Mouse (Mus musculus): ENCODE data around the gene Mlst8.

Mlst8 gene

DNA sequence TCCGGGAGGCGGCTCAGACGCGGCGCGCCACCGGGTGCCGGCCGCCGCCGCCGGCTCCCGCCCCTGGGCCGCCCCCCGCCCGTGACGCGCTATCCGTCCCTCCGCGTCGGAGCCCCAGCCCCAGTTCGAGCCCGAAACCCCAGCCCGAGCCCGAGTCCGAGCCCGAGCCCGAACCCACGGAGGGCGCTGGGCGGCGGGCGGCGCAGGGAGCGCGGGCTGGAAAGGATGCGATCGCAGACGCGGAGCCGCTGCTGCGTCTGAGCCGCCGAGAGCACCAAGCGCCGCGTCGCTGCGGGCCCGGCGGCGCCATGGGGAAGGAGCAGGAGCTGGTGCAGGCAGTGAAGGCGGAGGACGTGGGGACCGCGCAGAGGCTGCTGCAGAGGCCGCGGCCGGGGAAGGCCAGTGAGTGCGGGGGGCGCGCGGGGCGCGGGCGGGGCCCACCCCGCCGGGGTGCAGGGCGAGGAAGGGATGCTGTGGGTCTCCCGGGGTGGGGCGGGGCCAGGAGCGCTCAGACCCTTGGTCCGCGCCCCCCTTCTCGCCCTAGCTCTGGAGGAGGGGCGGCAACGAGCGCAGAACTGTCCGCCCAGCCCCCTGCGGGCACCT lies 9.9 kb upstream of the Mlst8 start:
- peak; percentile 67 for DNase-seq

DNA sequence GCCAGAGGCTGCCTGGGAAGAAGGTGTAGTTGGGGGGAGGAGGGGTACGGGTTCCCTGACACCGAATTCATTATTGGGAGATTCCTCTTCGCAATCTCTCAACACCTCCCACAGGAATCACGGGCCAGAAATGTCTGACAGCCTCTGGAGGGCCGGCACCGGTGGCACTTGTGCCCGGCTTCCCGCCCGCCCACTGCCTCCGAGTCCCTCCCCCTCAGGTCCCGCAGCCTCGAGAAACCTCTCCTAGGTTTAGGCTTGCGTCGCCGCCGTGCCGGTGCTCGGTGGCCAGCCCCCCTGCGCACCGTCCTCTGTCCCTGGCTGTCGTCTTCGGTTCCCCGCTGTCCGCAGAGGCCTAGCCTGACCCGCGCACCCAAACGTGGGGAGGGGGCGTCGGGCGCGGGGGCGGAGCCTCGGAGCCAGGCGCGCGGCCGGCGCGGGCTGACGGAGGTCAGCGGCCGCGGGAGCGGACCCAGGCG lies 9.3 kb upstream of the Mlst8 start, which contains the start of gene Caskin1:
Gene Caskin1, plus strand, starts transcription at position 416 of the 476 bp plus-strand sequence.
- peak; percentile 76 to 77 for DNase-seq

DNA sequence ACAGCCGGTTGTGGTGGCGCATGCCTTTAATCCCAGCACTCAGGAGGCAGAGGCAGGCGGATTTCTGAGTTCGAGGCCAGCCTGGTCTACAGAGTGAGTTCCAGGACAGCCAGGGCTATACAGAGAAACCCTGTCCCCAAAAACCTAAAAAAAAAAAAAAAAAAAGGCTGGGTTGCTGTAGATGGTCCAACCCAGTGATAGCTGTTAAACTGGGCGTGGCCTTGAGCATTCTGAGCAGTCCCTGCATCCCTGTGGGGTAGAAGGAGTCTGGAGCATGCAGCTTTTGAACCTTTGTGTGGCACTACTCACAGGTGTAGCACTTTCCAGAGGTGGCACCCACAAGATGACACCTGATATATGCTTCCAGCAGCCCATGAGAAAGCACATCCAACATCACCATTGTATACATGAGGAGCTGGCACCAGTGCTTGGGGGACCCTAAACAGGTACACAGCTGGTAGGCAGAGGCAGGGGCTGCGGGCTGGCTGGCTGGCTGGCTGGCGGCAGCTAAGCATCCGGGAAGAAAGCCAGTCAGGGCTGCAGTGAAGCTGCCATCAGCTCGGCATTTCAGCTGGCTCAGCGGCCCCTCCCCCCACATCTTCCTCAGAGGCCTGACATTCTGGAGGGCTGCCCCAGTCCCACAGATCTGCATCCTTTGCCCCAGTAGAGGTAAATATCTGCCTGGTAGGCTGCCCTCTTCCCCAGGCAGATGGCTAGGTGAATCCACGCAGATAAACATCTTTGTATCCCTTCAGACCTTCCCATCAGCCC lies 6.4 kb upstream of the Mlst8 start:
- DNase-seq = peak; percentile 57 to 80

DNA sequence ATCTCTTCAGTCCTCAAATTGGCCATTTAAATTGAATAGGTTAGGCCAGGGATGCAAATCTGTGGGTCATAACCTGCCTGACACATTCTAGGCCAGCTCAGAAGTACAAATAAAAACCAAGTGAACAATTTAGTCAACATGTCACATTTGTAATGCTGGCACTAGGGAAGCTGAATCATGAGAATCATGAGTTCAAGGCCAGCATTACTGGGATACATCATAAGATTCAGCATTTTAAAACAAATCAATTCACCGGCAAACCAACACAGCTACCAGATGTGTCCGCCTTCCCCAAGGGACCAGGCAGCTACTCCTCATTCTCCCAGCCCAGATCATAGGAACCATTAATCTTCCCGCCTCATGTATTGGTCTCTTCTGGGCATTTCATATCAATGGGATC lies 4.6 kb upstream of the Mlst8 start:
- no peak for DNase-seq

DNA sequence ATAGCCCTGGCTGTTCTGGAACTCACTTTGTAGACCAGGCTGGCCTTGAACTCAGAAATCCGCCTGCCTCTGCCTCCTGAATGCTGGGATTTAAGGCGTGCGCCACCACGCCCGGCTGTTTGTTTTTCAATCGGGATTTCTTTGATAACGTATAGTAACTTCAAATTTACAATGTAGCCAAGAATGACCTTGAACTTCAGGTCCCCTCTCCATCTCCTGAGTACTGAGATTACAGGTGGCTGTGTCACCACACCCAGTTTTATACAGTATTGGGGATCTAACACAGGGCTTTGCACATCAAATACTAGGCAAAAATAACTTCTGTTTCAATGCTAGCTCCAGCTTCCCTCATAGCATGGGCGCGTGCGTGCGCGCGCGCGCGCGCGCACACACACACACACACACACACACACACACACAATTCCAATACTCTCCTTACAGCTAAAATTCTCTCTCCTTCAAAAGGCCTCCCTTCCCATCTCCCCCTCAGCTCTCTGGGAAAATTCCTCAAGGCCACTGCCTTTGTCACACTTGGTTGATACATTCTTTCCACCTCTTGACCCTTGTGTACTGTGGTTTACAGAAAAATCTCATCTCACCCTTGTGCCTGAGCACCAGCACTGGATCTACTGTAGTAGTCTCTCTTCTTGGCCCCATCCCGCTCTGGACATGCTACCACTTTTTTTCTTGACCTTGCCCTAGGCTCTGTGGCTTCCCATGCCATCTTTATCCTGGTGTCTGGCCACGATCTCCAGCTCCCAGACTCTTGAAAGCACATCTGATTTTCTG lies 2.3 kb upstream of the Mlst8 start:
- DNase-seq = no peak

DNA sequence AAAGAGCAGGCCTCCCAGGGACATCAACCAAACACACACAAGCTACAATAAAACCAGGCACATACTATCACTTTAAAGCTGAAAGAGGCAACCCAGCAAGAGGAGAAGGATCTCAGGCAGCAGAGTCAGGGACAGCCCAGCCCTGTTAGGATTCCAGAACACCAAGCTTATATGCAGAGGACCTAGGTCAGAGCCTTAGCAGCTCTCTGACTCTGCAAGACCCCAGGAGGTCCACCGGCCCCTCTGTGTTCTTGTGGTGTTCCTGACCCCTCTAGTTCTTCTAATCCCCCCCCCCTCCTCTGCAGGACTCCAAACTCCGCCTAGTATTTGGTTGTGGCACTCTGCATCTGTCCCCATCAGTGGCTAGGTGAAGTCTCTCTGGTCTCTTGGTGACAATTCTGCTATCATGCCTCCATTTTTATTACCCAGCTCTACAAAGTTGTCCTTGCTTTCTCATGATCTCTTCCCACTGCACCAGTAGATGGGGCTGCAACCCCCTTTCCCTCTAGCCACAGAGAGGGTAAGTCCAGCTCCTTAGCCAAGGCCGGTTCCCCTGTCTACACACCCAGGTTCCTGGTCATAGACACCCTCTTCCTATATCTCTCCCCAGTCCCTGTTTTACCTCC lies 1.4 kb upstream of the Mlst8 start:
- DNase-seq = no peak

DNA sequence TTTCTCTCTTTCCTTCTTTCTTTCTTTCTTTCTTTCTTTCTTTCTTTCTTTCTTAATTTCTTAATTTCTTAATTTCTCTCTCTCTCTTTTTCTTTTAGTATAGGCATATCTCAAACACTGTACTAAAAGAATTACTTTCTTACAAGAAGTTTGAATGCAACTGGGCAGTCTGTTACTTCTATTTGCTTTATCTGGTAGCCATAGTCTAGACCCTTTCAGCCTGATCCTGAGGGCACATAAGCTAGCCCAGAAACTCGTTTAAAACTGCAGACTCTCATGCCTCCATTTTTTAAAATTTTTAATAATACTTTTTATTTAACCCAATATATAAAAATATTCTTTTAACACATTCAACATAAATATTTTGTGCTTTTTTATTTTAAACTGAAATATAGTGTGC lies 553 bp upstream of the Mlst8 start:
- DNase-seq = no peak

DNA sequence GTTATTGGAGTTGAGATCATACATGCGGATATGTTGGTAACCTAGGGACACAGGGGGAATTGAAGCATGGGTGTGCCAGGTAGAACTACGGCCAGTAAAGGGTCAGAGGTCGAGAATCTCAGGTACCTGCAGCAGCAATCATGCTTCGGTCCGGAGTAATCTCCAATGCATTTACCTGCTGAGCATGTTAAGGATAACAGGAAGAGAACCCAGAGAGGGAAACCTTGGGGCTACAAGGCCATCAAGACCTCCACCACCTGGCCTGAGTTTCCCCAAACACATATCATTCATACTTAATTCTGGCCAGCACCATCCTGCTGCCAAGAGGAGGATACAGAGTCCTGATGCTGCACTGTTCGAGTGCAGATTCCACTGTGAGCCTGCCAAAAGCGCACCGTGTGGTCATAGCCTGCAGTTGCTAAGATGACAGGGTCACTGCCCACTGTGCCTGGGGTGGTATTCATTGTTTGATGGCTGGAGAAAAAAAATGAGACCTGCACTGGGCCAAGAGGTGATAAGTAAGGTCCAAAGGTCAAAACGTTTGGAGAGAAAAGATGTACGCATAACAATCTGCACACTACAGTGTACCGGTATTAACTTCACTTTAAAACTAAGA lies 785 bp downstream of the Mlst8 start:
- DNase-seq = peak; percentile 54 to 56

DNA sequence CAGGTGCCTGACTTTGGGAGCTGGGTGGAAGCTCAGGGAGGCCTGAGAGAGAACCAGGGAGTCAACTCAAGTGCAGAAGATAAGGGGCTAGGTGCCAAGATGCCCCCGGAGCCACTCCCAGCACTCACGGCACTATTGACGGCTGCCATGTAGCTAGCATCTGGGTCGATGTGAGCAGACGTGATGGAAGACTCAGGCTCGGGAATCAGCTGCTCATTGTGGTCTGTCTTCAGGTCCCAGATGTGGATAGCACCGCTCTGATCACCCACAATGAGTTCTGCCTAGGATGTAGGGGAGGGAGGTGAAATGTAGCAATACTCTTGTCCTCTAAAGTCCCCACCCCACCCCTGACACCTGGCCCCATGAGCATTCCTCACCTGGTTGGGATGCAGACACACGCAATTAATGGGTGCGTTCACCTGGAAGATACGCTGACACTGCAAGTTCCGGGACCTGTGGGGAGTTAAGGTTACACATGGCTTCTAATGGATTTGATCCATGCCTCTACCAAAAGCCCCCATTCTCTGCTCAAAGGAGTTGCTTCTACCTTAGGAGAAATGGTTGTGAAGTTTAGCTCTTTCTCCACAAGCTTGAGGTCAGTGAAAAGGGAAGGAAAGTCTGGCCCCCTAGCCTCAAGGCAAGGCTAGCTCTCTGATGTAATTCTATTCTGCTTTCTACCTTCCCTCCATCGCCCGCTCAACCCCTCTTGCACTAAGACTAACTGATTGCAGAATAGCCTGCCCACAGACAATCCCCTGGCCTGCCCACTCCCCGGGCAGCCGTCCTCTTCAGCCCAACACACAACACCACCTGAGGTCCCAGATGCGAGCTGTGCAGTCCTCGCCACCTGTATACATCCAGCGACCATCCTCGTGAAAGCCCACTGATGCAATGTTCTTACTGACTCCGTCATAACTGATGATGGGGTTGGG lies 1.6 kb downstream of the Mlst8 start:
- DNase-seq = peak in 1 of 2 experiments; percentile 51

DNA sequence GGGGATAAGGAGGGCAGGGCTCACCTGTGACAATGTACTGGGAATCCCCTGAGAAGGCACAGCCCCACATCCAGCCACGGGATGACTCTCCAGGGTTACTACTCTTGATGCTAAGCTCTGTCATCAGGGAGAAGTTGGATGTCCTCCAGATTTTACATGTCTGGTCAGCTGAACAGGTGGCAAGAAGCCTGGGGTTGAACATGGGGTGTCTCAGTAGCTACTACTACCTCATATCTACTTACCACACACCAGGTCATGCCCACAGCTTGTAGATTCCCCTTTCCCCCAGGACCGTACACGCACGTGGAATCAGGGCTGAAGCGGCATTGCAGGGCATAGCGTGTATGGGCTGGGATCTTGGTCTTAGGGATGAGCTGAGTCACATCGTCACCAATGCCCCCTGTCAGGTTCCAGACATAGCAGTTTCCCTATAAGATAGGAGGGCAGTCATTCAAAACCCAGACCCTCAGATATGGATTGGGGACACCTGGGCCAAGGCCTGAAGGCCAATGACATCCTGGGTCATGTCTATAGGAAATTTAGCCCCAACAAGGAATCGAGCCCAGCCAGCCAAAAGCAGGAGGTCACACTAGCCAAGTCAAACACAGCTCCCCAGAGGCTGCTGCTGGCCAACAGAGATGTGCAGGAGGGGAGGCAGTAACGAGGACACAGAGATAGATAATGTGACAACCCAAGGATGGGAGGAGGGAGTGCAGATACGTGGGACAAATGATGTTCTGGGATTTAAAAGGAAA lies 2.7 kb downstream of the Mlst8 start:
- no peak for DNase-seq

DNA sequence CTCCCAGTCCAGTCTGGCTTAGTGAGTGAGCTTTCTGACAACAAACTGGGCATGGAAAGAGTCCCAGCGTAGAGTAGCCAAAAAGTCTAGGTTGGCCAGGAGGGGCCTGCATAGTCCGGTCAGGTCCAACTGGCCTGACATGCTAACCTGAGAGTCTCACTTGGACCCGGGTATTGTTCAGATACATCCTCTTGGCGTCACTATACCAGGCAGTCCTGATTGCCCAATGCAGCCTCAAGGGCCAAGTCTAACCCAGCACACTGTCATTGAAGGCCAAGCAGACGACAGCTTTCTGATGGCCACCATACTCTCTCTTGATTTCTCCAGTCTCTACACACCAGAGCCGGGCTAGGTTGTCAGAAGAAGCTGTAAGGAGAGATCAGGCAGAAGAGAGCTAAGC lies 3.3 kb downstream of the Mlst8 start:
- DNase-seq = no peak

DNA sequence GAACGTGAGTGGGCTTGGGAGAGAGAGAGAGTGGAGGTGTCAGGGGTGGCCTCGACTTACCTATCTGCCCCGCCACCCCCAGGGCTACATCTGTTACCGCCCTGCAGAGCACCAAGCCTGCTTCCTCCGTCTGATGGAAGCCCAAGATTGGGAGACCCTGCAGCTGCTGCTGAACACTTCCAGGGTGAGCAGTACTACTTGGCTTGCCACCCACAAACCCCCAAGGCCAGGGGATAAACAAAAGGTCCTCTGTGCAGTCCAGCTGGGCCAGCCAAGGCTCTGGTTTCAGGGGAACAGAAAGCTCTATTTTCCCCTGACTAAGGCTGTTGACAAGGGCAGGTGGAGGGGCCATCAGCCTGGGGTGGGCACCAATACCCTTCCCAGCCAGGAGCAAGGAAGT lies 4.3 kb downstream of the Mlst8 start:
- no peak for DNase-seq

DNA sequence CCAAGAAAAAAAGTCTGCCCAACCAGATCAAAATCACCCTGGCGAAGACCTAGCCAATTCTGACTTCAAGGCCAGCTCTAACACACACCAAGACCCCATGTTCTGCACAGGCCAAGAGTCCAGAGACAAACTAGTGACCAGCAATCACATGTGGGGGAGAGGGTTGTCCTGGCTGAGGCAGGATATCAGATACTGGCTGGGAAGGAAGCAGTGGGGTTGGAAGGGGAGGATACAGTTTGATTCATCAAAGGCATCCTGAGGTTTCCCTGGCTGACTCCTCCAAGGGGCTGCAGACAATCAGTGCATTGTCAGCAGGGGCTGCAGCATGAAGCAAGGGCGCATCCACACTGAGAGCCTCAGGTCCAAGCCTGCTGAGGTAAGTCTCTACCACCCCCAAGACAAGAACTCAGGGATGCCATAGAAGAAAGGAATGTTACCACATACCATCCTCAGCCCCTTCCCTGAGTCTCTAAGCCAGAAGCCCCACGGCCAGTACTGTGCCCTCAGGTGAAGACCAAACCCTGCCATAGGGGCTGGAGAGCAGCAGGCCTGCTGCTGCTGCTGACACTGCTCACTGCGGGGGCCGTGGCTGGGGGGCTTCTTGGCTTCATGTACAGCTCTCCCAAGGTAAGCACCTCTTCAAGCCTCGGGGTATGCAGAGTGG lies 5.1 kb downstream of the Mlst8 start, which contains the start of gene Bricd5:
Gene Bricd5, plus strand, starts transcription at position 273 of the 664 bp plus-strand sequence.
- no peak for DNase-seq

DNA sequence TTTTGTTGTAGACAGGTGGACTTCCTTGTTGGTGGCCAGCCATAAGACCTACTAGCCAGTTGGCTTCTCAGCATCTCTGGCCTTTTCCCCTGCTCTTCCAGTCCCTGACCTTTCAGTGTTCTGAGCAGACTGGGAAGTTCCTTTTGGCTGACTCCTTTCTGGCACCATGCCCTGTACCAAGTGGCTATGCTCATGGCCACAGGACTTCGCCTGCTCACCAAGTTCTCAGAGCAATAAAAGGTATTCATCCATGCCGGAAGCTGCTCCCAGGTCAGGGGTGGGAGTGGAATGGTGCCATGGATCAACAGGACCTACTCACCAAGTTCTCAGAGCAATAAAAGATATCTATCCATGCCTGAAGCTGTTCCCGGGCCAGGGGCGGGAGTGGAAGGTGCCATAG lies 6.4 kb downstream of the Mlst8 start:
- peak; percentile 74 to 75 for DNase-seq

DNA sequence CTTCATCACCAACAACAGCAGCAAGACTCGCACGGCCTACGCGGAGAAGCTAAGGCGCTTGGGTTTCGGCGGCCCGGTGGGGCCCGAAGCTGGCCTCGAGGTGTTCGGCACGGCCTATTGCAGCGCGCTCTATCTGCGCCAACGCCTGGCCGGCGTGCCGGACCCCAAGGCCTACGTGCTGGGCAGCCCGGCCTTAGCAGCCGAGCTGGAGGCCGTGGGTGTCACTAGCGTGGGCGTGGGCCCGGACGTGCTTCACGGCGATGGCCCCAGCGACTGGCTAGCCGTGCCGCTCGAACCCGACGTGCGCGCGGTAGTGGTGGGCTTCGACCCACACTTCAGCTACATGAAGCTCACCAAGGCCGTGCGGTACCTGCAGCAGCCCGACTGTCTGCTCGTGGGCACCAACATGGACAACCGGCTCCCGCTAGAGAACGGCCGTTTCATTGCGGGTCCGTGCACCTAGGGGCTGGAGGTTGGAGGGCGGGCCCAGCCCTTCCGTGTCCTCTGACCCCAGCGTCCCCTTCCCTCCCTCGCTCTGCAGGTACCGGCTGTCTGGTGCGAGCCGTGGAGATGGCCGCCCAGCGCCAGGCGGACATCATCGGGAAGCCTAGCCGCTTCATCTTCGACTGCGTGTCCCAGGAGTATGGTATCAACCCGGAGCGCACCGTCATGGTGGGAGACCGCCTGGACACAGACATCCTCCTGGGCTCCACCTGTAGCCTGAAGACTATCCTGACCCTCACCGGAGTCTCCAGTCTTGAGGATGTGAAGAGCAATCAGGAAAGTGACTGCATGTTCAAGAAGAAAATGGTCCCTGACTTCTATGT lies 8.0 kb downstream of the Mlst8 start:
- DNase-seq = peak; percentile 58 to 67

DNA sequence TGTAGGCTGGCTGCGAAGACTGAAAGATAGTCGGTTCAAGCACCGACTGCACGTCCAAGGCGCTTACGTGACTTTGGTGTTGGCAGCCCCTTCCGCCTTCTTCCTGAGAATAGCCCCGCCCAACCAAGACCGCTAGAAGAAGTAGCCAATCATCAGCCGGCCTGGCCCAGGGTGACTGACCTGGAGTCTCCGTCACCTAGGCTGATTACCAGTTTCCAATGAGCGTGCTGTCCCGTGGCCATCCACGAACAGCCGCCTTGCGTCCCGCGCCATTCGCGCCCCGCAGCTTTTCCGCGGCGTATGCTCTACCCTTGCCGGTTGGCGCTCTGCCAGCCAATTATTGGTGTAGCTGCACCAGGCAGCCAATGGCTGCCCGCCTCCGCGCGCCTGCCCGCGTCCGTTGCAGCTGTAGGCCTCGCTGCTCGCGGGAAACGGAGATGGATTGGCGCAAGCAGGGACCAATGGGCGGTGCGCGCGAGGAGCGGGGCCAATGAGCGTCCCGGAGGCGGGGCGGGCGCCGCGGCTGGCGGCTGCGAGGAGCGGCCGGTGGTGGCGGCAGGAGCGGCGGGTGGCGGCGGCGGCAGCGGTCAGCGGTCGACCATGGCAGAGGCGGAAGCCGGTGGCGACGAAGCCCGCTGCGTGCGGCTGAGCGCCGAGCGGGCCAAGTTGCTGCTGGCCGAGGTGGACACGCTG lies 8.8 kb downstream of the Mlst8 start, which contains the start of the genes E4f1 and Pgp:
Gene E4f1, minus strand, starts transcription at position 404 of the 693 bp plus-strand sequence.
Gene Pgp, plus strand, starts transcription at position 483 of the 693 bp plus-strand sequence.
- DNase-seq = peak; percentile 100

DNA sequence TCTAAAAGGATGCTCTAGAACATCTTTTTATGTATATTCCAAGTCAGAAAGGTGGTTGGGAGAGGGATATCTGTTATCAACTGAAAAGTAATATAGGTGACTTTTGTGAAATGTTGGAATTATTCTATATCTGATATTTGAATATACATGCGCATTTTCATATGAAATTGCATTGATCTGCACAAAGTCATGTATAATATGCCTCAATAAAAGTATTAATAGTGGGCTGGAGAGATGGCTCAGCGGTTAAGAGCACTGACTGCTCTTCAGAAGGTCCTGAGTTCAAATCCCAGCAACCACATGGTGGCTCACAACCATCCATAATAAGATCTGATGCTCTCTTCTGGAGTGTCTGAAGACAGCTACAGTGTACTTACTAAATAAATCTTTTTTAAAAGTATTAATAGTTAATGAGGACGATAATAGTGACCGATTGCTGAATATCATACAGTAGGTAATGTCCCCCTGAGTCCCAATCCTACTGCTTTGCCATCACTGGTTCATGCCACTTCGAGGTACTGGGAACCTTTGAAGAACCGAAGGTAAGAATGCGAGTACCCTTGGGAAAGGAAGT lies 9.5 kb downstream of the Mlst8 start:
- no peak for DNase-seq
